Mouse (Mus musculus) stomach, postnatal 0 days (tissue): ENCODE data around the gene Hist1h2ae.
"Not testable (repeated sequence)": the region's sequence is repeated elsewhere in the genome, so short reads cannot be mapped to it uniquely, and the experiment has no call there.

Experiments used
- CTCF ChIP-seq: IDR thresholded peaks from 2 replicates; pipeline ENCODE4 v1.5.1; 2016; ENCODE audit warnings: antibody characterized with exemption, low read depth, mild to moderate bottlenecking, moderate library complexity
- EP300 ChIP-seq: optimal IDR thresholded peaks from 2 replicates; pipeline ENCODE3; 2016; ENCODE audit warnings: antibody characterized with exemption

DNA sequence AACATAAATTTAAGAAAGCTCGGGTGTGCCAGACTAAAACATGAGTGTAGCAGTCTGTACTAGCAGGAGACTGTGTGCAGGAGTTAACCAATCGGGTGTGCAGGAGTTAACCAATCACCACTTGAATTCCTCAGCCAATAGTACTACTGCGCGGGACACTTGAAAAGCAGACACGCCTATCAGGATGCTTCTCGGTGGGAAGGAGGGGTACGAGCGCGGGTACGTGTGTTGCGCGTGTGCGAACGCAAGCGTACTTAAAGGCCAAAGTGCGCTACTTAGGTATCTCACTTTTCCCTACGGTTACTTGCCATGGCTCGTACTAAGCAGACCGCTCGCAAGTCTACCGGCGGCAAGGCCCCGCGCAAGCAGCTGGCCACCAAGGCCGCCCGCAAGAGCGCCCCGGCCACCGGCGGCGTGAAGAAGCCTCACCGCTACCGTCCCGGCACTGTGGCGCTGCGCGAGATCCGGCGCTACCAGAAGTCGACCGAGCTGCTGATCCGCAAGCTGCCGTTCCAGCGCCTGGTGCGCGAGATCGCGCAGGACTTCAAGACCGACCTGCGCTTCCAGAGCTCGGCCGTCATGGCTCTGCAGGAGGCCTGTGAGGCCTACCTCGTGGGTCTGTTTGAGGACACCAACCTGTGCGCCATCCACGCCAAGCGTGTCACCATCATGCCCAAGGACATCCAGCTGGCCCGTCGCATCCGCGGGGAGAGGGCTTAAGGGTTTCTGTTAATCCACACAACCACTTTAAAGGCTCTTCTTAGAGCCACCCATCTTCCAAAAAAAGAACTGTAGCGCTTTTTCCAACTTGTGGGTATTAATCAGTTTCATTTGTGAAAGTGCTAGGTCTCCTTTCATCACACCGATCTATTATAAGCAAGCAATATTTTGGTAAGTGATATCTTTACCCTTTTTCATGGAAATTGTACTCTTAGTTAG is 35.6 kb downstream of the Hist1h2ae start, which contains the start of gene Hist1h3g:
- not testable (repeated sequence) for TF ChIP-seq EP300, CTCF
